Mouse (Mus musculus) forebrain, postnatal 0 days (tissue): ENCODE results near the gene Iqcf3. TPM values are rescaled to one million over a fixed set of nuclear protein-coding genes. Genes with fewer than 3 reads are reported as not detected.

Source experiments
- ATAC-seq: fragments of 200-750 bp; cut with Nextera tagmentation; 2 replicates; pipeline ENCODE4 v1.8.0; 2017; ENCODE audit warnings: mild to moderate bottlenecking, moderate library complexity
- DNase-seq: peaks from one replicate; pipeline ENCODE4 v3.0.0-alpha.2; 2015
- H3K27ac ChIP-seq: fragments of 300-500 bp; sonication (generic); 2 replicates; pipeline ENCODE4 v1.5.1; 2014; ENCODE audit warnings: low read depth, mild to moderate bottlenecking, antibody characterized with exemption, low read length, moderate library complexity, mixed read lengths
- H3K27me3 ChIP-seq: fragments of 300-500 bp; sonication (generic); 2 replicates; pipeline ENCODE4 v1.6.1; 2014; ENCODE audit warnings: mild to moderate bottlenecking, low read length, mixed read lengths; ENCODE audit not compliant: insufficient read depth
- H3K36me3 ChIP-seq: fragments of 300-500 bp; sonication (generic); 2 replicates; pipeline ENCODE4 v1.6.1; 2014; ENCODE audit warnings: mild to moderate bottlenecking, moderate library complexity; ENCODE audit not compliant: insufficient read depth
- H3K4me1 ChIP-seq: fragments of 300-500 bp; sonication (generic); 2 replicates; pipeline ENCODE4 v1.6.1; 2014; ENCODE audit warnings: antibody characterized with exemption; ENCODE audit not compliant: insufficient read depth
- H3K4me2 ChIP-seq: fragments of 300-500 bp; sonication (generic); 2 replicates; pipeline ENCODE4 v1.6.1; 2014; ENCODE audit warnings: low read depth, mild to moderate bottlenecking, moderate library complexity
- H3K4me3 ChIP-seq: fragments of 300-500 bp; sonication (generic); 2 replicates; pipeline ENCODE4 v1.5.1; 2014; ENCODE audit warnings: low read depth, low read length, mixed read lengths
- H3K9ac ChIP-seq: fragments of 300-500 bp; sonication (generic); 2 replicates; pipeline ENCODE4 v1.6.1; 2014; ENCODE audit warnings: mild to moderate bottlenecking
- H3K9me3 ChIP-seq: fragments of 300-500 bp; sonication (generic); 2 replicates; pipeline ENCODE4 v1.6.1; 2016; ENCODE audit warnings: low read length
- CTCF ChIP-seq: sonication (generic); IDR thresholded peaks from 2 replicates; pipeline ENCODE4 v1.5.1; 2016; ENCODE audit warnings: antibody characterized with exemption, control low read depth, low read depth
- WGBS: fragments of 180-500 bp; shearing (Covaris S2); extraction: QIAGEN DNeasy Blood & Tissue Kit; methylation state at CpG from one replicate; pipeline ENCODE4 v1.1.7; 2014; 5-methylcytosine and 5-hydroxymethylcytosine counted together
- polyA plus RNA-seq: library from polyadenylated mRNA; unstranded; fragments of >200 nt; fragmentation: Nextera tagmentation; extraction: Ambion mirVana; gene quantifications from 2 replicates; pipeline ENCODE4 v1.2.1, GENCODE M21; 2015
- total RNA-seq: library from RNA; depleted of rRNA; stranded (reverse); fragments of >200 nt; gene quantifications from 2 replicates; pipeline ENCODE4 v1.2.3, GENCODE M21; 2014

Iqcf3 gene
- total and polyA plus RNA-seq, 2 experiments from 2014 or later: not detected

GRCm38 (mm10) chr9:106466721-106467120, 94.7 kb downstream of the Iqcf3 start:
- WGBS: 94% methylated on average over 6 of the region's 6 CpGs
- Histone ChIP-seq H3K4me2 (no peak overlapping the region), H3K4me3 (no peak overlapping the region), H3K9ac (no peak overlapping the region), H3K36me3 (peaks cover 27% of the 10 kb centered on the region), H3K4me1 (peaks cover 7% of the 10 kb centered on the region; the same call in 1 of the 2 replicates), H3K9me3 (no peaks in the 10 kb centered on the region), H3K27me3 (no peaks in the 10 kb centered on the region), H3K27ac (no peak overlapping the region)
- DNase-seq (no peak), ATAC-seq (no peak)
- no peak for TF ChIP-seq CTCF

- Histone ChIP-seq H3K27me3 (no peaks in the 10 kb centered on the region), H3K4me1 (peaks cover 7% of the 10 kb centered on the region; the same call in 1 of the 2 replicates), H3K4me2 (peak within 1 kb of the TSS; percentile 99), H3K27ac (peak within 1 kb of the TSS; percentile 82), H3K4me3 (peak within 1 kb of the TSS; percentile 54), H3K9ac (peak within 1 kb of the TSS; percentile 81), H3K36me3 (peaks cover 35% of the 10 kb centered on the region), H3K9me3 (no peaks in the 10 kb centered on the region)
- ATAC-seq: peak; percentile 47
- DNase-seq: peak; percentile 59
- 20% methylated on average over 26 of the region's 26 CpGs for WGBS
- no peak for TF ChIP-seq CTCF
Measured at GRCm38 (mm10) chr9:106465571-106466200, 95.7 kb downstream of the Iqcf3 start, which contains the start of gene Gpr62. TSS of gene Gpr62 (minus strand) at chr9:106465938.

- peaks cover 37% of the 10 kb centered on the region for H3K36me3 ChIP-seq
- peak overlapping the region; percentile 99 for H3K4me2 ChIP-seq
- 3% methylated on average over 76 of the region's 99 CpGs for WGBS
- H3K4me3 ChIP-seq: peak overlapping the region; percentile 54
- H3K9me3 ChIP-seq: no peaks in the 10 kb centered on the region
- H3K27me3 ChIP-seq: no peaks in the 10 kb centered on the region
- H3K9ac ChIP-seq: peak overlapping the region; percentile 81
- DNase-seq: peak; percentile 87
- peak; percentile 15; the same call in 1 of the 2 replicates for TF ChIP-seq CTCF
- peaks cover 7% of the 10 kb centered on the region; the same call in 1 of the 2 replicates for H3K4me1 ChIP-seq
- ATAC-seq: peak; percentile 85
- peak overlapping the region; percentile 82 for H3K27ac ChIP-seq
Measured at GRCm38 (mm10) chr9:106464751-106465541, 96.5 kb downstream of the Iqcf3 start.

- no peak overlapping the region for H3K9ac ChIP-seq
- no peaks in the 10 kb centered on the region for H3K27me3 ChIP-seq
- no peak overlapping the region for H3K4me3 ChIP-seq
- H3K9me3 ChIP-seq: no peaks in the 10 kb centered on the region
- peaks cover 37% of the 10 kb centered on the region for H3K36me3 ChIP-seq
- no peak overlapping the region for H3K4me2 ChIP-seq
- H3K27ac ChIP-seq: no peak overlapping the region
- DNase-seq (no peak), ATAC-seq (no peak)
- 74% methylated on average over 21 of the region's 21 CpGs for WGBS
- peaks cover 7% of the 10 kb centered on the region; the same call in 1 of the 2 replicates for H3K4me1 ChIP-seq
- no peak for TF ChIP-seq CTCF
Measured at GRCm38 (mm10) chr9:106463122-106464063, 98.0 kb downstream of the Iqcf3 start.

GRCm38 (mm10) chr9:106462430-106462800, 99.0 kb downstream of the Iqcf3 start:
- Histone ChIP-seq H3K27me3 (no peaks in the 10 kb centered on the region), H3K9ac (no peak overlapping the region), H3K9me3 (no peaks in the 10 kb centered on the region), H3K4me2 (no peak overlapping the region), H3K27ac (no peak overlapping the region), H3K4me3 (no peak overlapping the region), H3K4me1 (peaks cover 9% of the 10 kb centered on the region; the same call in 1 of the 2 replicates), H3K36me3 (peaks cover 37% of the 10 kb centered on the region)
- whole genome bisulfite sequencing: 92% methylated on average over 12 of the region's 12 CpGs
- ATAC-seq: no peak
- no peak for TF ChIP-seq CTCF
- no peak for DNase-seq

GRCm38 (mm10) chr9:106461641-106462429, 99.6 kb downstream of the Iqcf3 start:
- DNase-seq (no peak), ATAC-seq (no peak)
- no peak overlapping the region for H3K27ac ChIP-seq
- H3K27me3 ChIP-seq: no peaks in the 10 kb centered on the region
- TF ChIP-seq CTCF: no peak
- no peaks in the 10 kb centered on the region for H3K9me3 ChIP-seq
- peaks cover 37% of the 10 kb centered on the region for H3K36me3 ChIP-seq
- no peak overlapping the region for H3K9ac ChIP-seq
- 82% methylated on average over 16 of the region's 16 CpGs for WGBS
- H3K4me2 ChIP-seq: no peak overlapping the region
- no peak overlapping the region for H3K4me3 ChIP-seq
- peaks cover 15% of the 10 kb centered on the region for H3K4me1 ChIP-seq
